Mouse (Mus musculus): ENCODE measurements around the gene Fchsd2. TPM values are rescaled to one million over a fixed set of nuclear protein-coding genes. Genes with fewer than 3 reads are reported as not detected.

The Fchsd2 gene
- polyA plus RNA-seq, 1 experiment, result 53.0 TPM

GRCm38 (mm10) chr7:101317014-101317413 is 224.4 kb downstream of the Fchsd2 start, which contains the start of gene Stard10:
Gene Stard10 (plus strand): TSS chr7:101317086.
- H3K4me3 ChIP-seq (ENCODE audit: insufficient read depth, low read length), result no peak within 1 kb of the TSS
- peaks cover 13% of the 10 kb centered on the region for H3K4me1 ChIP-seq (ENCODE audit: control insufficient read depth, insufficient read depth, low read length)
- TF ChIP-seq CTCF (IDR thresholded peaks at IDR 0.05; ENCODE audit: low read depth, low read length), result no peak
- no peak for TF ChIP-seq POLR2A (IDR thresholded peaks at IDR 0.05; ENCODE audit: borderline replicate concordance, low read depth, low read length)
- H3K27ac ChIP-seq (ENCODE audit: insufficient read depth, low read depth, low read length), result no peak within 1 kb of the TSS

GRCm38 (mm10) chr7:101318848-101319247 is 226.2 kb downstream of the Fchsd2 start:
- Histone ChIP-seq H3K4me3 (ENCODE audit: insufficient read depth, low read length) (no peak overlapping the region), H3K4me1 (ENCODE audit: control insufficient read depth, insufficient read depth, low read length) (peaks cover 10% of the 10 kb centered on the region), H3K27ac (ENCODE audit: insufficient read depth, low read depth, low read length) (no peak overlapping the region)
- TF ChIP-seq POLR2A (IDR thresholded peaks at IDR 0.05; ENCODE audit: borderline replicate concordance, low read depth, low read length), result no peak
- no peak for TF ChIP-seq CTCF (IDR thresholded peaks at IDR 0.05; ENCODE audit: low read depth, low read length)

- H3K27ac ChIP-seq (ENCODE audit: insufficient read depth, low read depth, low read length), result no peak overlapping the region
- TF ChIP-seq POLR2A (IDR thresholded peaks at IDR 0.05; ENCODE audit: borderline replicate concordance, low read depth, low read length), result no peak
- no peak for TF ChIP-seq CTCF (IDR thresholded peaks at IDR 0.05; ENCODE audit: low read depth, low read length)
Measured at GRCm38 (mm10) chr7:101319796-101320195, 227.1 kb downstream of the Fchsd2 start.

GRCm38 (mm10) chr7:101320399-101321217 is 227.9 kb downstream of the Fchsd2 start:
- Histone ChIP-seq H3K4me3 (ENCODE audit: insufficient read depth, low read length) (peak overlapping the region; percentile 47), H3K27ac (ENCODE audit: insufficient read depth, low read depth, low read length) (no peak overlapping the region), H3K4me1 (ENCODE audit: control insufficient read depth, insufficient read depth, low read length) (0 out of 2 replicates have a peak, but pooled peaks cover 2% of the 10 kb centered on the region)
- TF ChIP-seq POLR2A (IDR thresholded peaks at IDR 0.05; ENCODE audit: borderline replicate concordance, low read depth, low read length) (no peak), CTCF (IDR thresholded peaks at IDR 0.05; ENCODE audit: low read depth, low read length) (no peak)

More at GRCm38 (mm10) chr7:101319796-101320195, 227.1 kb downstream of the Fchsd2 start:
- Histone ChIP-seq H3K4me1 (ENCODE audit: control insufficient read depth, insufficient read depth, low read length) (peaks cover 4% of the 10 kb centered on the region), H3K4me3 (ENCODE audit: insufficient read depth, low read length) (no peak overlapping the region)

- Histone ChIP-seq H3K4me1 (ENCODE audit: control insufficient read depth, insufficient read depth, low read length) (peaks cover 3% of the 10 kb centered on the region; the same call in 1 of the 2 replicates), H3K4me3 (ENCODE audit: insufficient read depth, low read length) (peak overlapping the region; percentile 47), H3K27ac (ENCODE audit: insufficient read depth, low read depth, low read length) (no peak overlapping the region)
- TF ChIP-seq POLR2A (IDR thresholded peaks at IDR 0.05; ENCODE audit: borderline replicate concordance, low read depth, low read length) (no peak), CTCF (IDR thresholded peaks at IDR 0.05; ENCODE audit: low read depth, low read length) (no peak)
Measured at GRCm38 (mm10) chr7:101321218-101321827, 228.7 kb downstream of the Fchsd2 start.

GRCm38 (mm10) chr7:101323141-101323594 is 230.5 kb downstream of the Fchsd2 start:
- H3K4me1 ChIP-seq (ENCODE audit: control insufficient read depth, insufficient read depth, low read length), result peaks cover 7% of the 10 kb centered on the region; the same call in 1 of the 2 replicates
- H3K27ac ChIP-seq (ENCODE audit: insufficient read depth, low read depth, low read length), result no peak overlapping the region
- H3K4me3 ChIP-seq (ENCODE audit: insufficient read depth, low read length), result no peak overlapping the region
- no peak for TF ChIP-seq CTCF (IDR thresholded peaks at IDR 0.05; ENCODE audit: low read depth, low read length)
- TF ChIP-seq POLR2A (IDR thresholded peaks at IDR 0.05; ENCODE audit: borderline replicate concordance, low read depth, low read length), result no peak

GRCm38 (mm10) chr7:101324142-101324962 is 231.7 kb downstream of the Fchsd2 start:
- TF ChIP-seq CTCF (IDR thresholded peaks at IDR 0.05; ENCODE audit: low read depth, low read length) (no peak), POLR2A (IDR thresholded peaks at IDR 0.05; ENCODE audit: borderline replicate concordance, low read depth, low read length) (no peak)
- H3K4me1 ChIP-seq (ENCODE audit: control insufficient read depth, insufficient read depth, low read length), result peaks cover 7% of the 10 kb centered on the region; the same call in 1 of the 2 replicates
- H3K27ac ChIP-seq (ENCODE audit: insufficient read depth, low read depth, low read length), result no peak overlapping the region
- no peak overlapping the region for H3K4me3 ChIP-seq (ENCODE audit: insufficient read depth, low read length)

- no peak for TF ChIP-seq POLR2A (IDR thresholded peaks at IDR 0.05; ENCODE audit: borderline replicate concordance, low read depth, low read length)
- no peak for TF ChIP-seq CTCF (IDR thresholded peaks at IDR 0.05; ENCODE audit: low read depth, low read length)
- Histone ChIP-seq H3K4me1 (ENCODE audit: control insufficient read depth, insufficient read depth, low read length) (peaks cover 10% of the 10 kb centered on the region), H3K27ac (ENCODE audit: insufficient read depth, low read depth, low read length) (no peak overlapping the region), H3K4me3 (ENCODE audit: insufficient read depth, low read length) (no peak overlapping the region)
Measured at GRCm38 (mm10) chr7:101326006-101326405, 233.3 kb downstream of the Fchsd2 start.

- TF ChIP-seq CTCF (IDR thresholded peaks at IDR 0.05; ENCODE audit: low read depth, low read length) (no peak), POLR2A (IDR thresholded peaks at IDR 0.05; ENCODE audit: borderline replicate concordance, low read depth, low read length) (no peak)
- Histone ChIP-seq H3K4me1 (ENCODE audit: control insufficient read depth, insufficient read depth, low read length) (peaks cover 9% of the 10 kb centered on the region), H3K27ac (ENCODE audit: insufficient read depth, low read depth, low read length) (no peak overlapping the region), H3K4me3 (ENCODE audit: insufficient read depth, low read length) (no peak overlapping the region)
Measured at GRCm38 (mm10) chr7:101327263-101327662, 234.6 kb downstream of the Fchsd2 start.

Data from bone marrow macrophage, adult 2 months (primary cell).